Mouse (Mus musculus) stomach, postnatal 0 days (tissue): ENCODE measurements at regions not wholly inside any gene's neighbourhood (a gene's known extent, or its start where the extent isn't known, plus 50 kb on each side); places are given as distances from the start of the nearest gene placed in this dataset.

Experiments
- ATAC-seq: fragments of 200-750 bp; cut with Nextera tagmentation; 2 replicates; pipeline ENCODE4 v1.8.0; 2017; ENCODE audit not compliant: low FRiP score, low TSS enrichment
- DNase-seq: peaks from one replicate; pipeline ENCODE4 v3.0.0-alpha.2; 2016; ENCODE audit warnings: low spot score
- H3K27ac ChIP-seq: fragments of 300-500 bp; sonication (generic); replicated peaks from 2 replicates; pipeline ENCODE4 v1.5.1; 2014; ENCODE audit warnings: mild to moderate bottlenecking, control low read depth
- H3K27me3 ChIP-seq: fragments of 300-500 bp; sonication (generic); 2 replicates; pipeline ENCODE4 v1.6.1; 2014; ENCODE audit warnings: low read length; ENCODE audit not compliant: control insufficient read depth, insufficient read depth
- H3K36me3 ChIP-seq: fragments of 300-500 bp; sonication (generic); 2 replicates; pipeline ENCODE4 v1.6.1; 2014; ENCODE audit warnings: low read length, mixed read lengths; ENCODE audit not compliant: control insufficient read depth, insufficient read depth
- H3K4me1 ChIP-seq: fragments of 300-500 bp; sonication (generic); replicated peaks from 2 replicates; pipeline ENCODE4 v1.6.1; 2014; ENCODE audit warnings: antibody characterized with exemption; ENCODE audit not compliant: control insufficient read depth, insufficient read depth
- H3K4me2 ChIP-seq: fragments of 300-500 bp; sonication (generic); replicated peaks from 2 replicates; pipeline ENCODE4 v1.6.1; 2014; ENCODE audit warnings: low read depth, mild to moderate bottlenecking, control low read depth, moderate library complexity
- H3K4me3 ChIP-seq: fragments of 300-500 bp; sonication (generic); 2 replicates; pipeline ENCODE4 v1.5.1; 2014; ENCODE audit warnings: low read depth, low read length, control low read depth
- H3K9ac ChIP-seq: fragments of 300-500 bp; sonication (generic); 2 replicates; pipeline ENCODE4 v1.6.1; 2014; ENCODE audit warnings: mild to moderate bottlenecking, low read length, control low read depth, mixed read lengths
- H3K9me3 ChIP-seq: fragments of 300-500 bp; sonication (generic); 2 replicates; pipeline ENCODE4 v1.6.1; 2016; ENCODE audit warnings: low read length; ENCODE audit not compliant: control insufficient read depth
- CTCF ChIP-seq: IDR thresholded peaks from 2 replicates; pipeline ENCODE4 v1.5.1; 2016; ENCODE audit warnings: antibody characterized with exemption, low read depth, mild to moderate bottlenecking, moderate library complexity
- EP300 ChIP-seq: optimal IDR thresholded peaks from 2 replicates; pipeline ENCODE3; 2016; ENCODE audit warnings: antibody characterized with exemption
- WGBS: fragments of 180-500 bp; shearing (Covaris S2); extraction: QIAGEN DNeasy Blood & Tissue Kit; methylation state at CpG from one replicate; pipeline ENCODE4 v1.1.7; 2014; 5-methylcytosine and 5-hydroxymethylcytosine counted together

DNA sequence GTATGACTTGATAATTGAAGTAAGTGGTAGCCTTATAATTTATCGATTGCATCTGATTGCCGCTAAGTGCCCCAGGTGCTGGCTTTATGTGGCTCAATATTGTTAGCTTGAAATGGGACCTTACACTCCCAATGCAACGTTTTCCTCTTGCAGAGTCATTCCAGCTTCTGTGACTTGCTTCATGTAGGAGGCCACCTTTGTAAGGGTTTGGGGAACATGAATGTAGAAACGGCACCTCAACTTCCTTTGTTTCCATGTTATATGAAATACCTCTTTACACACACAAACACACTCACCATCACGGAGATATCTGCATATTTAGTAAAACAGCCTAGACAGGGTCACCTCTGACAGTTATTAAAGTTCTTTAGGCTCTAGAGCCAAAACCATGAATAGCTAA, 59.4 kb upstream of the Cep78 start:
- H3K27ac ChIP-seq: no peak overlapping the region
- 77% methylated on average over 5 of the region's 5 CpGs for WGBS
- no peak for DNase-seq
- no peaks in the 10 kb centered on the region for H3K27me3 ChIP-seq
- H3K4me1 ChIP-seq: no peaks in the 10 kb centered on the region
- H3K9me3 ChIP-seq: no peaks in the 10 kb centered on the region
- no peak overlapping the region for H3K4me2 ChIP-seq
- H3K36me3 ChIP-seq: no peaks in the 10 kb centered on the region
- no peak overlapping the region for H3K4me3 ChIP-seq
- no peak overlapping the region for H3K9ac ChIP-seq
- TF ChIP-seq EP300 (no peak), CTCF (no peak)
- ATAC-seq: no peak

DNA sequence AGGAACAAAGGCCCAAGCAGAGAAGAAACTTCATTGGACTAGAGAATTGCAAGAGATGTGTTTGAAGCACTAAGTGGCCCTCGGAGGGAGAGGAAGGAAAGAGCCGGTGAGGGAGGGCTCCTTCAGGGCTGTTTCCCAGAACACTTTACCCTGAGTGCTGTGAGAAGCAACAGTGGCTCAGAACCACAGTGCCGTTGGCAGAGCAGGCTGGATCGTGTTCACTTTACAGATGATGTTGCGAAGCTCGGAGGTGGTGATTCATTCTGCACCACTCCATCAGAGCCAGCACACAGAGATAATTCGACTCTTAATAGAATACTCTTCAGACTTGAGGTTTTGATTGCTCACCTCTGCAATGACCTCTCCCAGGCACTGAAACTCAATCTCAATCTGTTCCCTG, 58.2 kb upstream of the Cep78 start:
- DNase-seq (no peak), ATAC-seq (no peak)
- no peaks in the 10 kb centered on the region for H3K27me3 ChIP-seq
- H3K9ac ChIP-seq: no peak overlapping the region
- H3K4me1 ChIP-seq: no peaks in the 10 kb centered on the region
- no peak overlapping the region for H3K4me3 ChIP-seq
- H3K27ac ChIP-seq: no peak overlapping the region
- H3K36me3 ChIP-seq: no peaks in the 10 kb centered on the region
- H3K4me2 ChIP-seq: no peak overlapping the region
- TF ChIP-seq EP300 (no peak), CTCF (no peak)
- H3K9me3 ChIP-seq: no peaks in the 10 kb centered on the region
- 79% methylated on average over 7 of the region's 7 CpGs for WGBS

DNA sequence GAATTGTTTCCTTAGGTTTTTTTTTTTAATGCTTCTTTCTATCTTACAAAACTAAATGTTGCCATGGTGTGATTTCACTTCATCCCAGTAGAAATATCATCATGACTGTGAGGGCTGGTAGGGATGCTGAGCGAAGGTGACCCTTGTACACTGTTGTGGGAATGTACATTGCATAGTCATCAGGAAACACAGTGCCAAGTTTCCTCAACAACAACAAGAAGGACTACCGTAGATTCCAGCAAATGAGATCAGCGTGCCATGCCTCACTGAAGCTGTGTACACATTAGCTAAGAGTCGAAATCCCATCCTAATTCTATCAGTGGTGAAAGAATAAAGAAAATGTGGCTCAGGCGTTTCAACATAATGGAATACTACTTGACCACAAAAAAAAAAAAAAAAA, 57.1 kb upstream of the Cep78 start:
- Histone ChIP-seq H3K4me3 (no peak overlapping the region), H3K36me3 (no peaks in the 10 kb centered on the region), H3K4me1 (no peaks in the 10 kb centered on the region), H3K27ac (no peak overlapping the region), H3K9me3 (no peaks in the 10 kb centered on the region), H3K9ac (no peak overlapping the region), H3K27me3 (no peaks in the 10 kb centered on the region), H3K4me2 (no peak overlapping the region)
- TF ChIP-seq EP300 (no peak), CTCF (no peak)
- 70% methylated on average over 5 of the region's 5 CpGs for WGBS
- DNase-seq (no peak), ATAC-seq (no peak)

DNA sequence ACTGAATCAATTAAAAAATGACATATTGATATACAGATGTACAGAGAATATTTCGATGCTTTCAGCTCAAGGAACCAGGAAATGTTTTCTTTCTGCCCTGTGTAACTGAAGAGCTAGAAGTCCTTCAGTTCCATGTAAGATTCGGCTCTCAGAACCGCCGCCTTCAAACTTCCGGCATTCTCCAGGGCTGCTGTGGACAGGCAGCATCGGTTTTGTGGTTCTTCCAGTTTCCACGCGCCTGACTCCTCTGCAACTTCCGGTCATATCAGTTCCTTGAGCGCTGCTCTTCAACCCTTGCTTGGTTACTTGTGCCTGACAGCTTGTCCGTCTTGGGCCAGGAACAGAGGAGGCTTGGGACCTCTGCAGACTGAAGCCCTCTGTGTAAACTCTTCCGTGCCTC, 53.0 kb upstream of the Cep78 start:
- 67% methylated on average over 12 of the region's 12 CpGs for WGBS
- H3K4me1 ChIP-seq: no peaks in the 10 kb centered on the region
- H3K4me2 ChIP-seq: no peak overlapping the region
- no peak for ATAC-seq
- no peak overlapping the region for H3K9ac ChIP-seq
- no peak overlapping the region for H3K4me3 ChIP-seq
- H3K36me3 ChIP-seq: no peaks in the 10 kb centered on the region
- TF ChIP-seq EP300 (no peak), CTCF (no peak)
- H3K27me3 ChIP-seq: no peaks in the 10 kb centered on the region
- no peak overlapping the region for H3K27ac ChIP-seq
- H3K9me3 ChIP-seq: no peaks in the 10 kb centered on the region
- DNase-seq: no peak
